Mouse (Mus musculus): ENCODE results near the gene Bcr.

Gene Bcr

GRCm38 (mm10) chr10:75191647-75192046 is 131.3 kb downstream of the Bcr start:
- DNase-seq = no peak

GRCm38 (mm10) chr10:75197817-75198216 is 137.4 kb downstream of the Bcr start:
- no peak for DNase-seq

- DNase-seq = no peak
These were observed 140.3 kb downstream of the Bcr start for GRCm38 (mm10) chr10:75200733-75201132.

GRCm38 (mm10) chr10:75206192-75206591 is 145.8 kb downstream of the Bcr start:
- no peak for DNase-seq

GRCm38 (mm10) chr10:75210841-75211240 is 150.4 kb downstream of the Bcr start:
- no peak for DNase-seq

- DNase-seq = peak; percentile 97
These were observed 151.6 kb downstream of the Bcr start, which contains the start of gene Specc1l for GRCm38 (mm10) chr10:75211807-75212645. Gene Specc1l (plus strand): TSS chr10:75212073.

GRCm38 (mm10) chr10:75212981-75213380 is 152.6 kb downstream of the Bcr start:
- DNase-seq = no peak

GRCm38 (mm10) chr10:75220722-75221121 is 160.3 kb downstream of the Bcr start:
- no peak for DNase-seq

- no peak for DNase-seq
These were observed 161.7 kb downstream of the Bcr start for GRCm38 (mm10) chr10:75221936-75222610.

GRCm38 (mm10) chr10:75222611-75222998 is 162.2 kb downstream of the Bcr start:
- no peak for DNase-seq

- DNase-seq = no peak
These were observed 163.8 kb downstream of the Bcr start for GRCm38 (mm10) chr10:75224154-75224553.

- no peak for DNase-seq
These were observed 164.2 kb downstream of the Bcr start for GRCm38 (mm10) chr10:75224630-75225029.

GRCm38 (mm10) chr10:75227381-75227780 is 167.0 kb downstream of the Bcr start:
- DNase-seq = no peak

GRCm38 (mm10) chr10:75230572-75230971 is 170.2 kb downstream of the Bcr start:
- no peak for DNase-seq

- DNase-seq = no peak
These were observed 171.5 kb downstream of the Bcr start for GRCm38 (mm10) chr10:75231876-75232275.

GRCm38 (mm10) chr10:75232612-75233155 is 172.3 kb downstream of the Bcr start:
- DNase-seq = no peak

- DNase-seq = peak; percentile 8
These were observed 173.1 kb downstream of the Bcr start for GRCm38 (mm10) chr10:75233489-75233888.
